Mouse (Mus musculus): ENCODE results near the gene Sh3bgrl2.
A peak's percentile ranks its signal among the peaks of the same experiment; 100 is the strongest.

The Sh3bgrl2 gene

DNA sequence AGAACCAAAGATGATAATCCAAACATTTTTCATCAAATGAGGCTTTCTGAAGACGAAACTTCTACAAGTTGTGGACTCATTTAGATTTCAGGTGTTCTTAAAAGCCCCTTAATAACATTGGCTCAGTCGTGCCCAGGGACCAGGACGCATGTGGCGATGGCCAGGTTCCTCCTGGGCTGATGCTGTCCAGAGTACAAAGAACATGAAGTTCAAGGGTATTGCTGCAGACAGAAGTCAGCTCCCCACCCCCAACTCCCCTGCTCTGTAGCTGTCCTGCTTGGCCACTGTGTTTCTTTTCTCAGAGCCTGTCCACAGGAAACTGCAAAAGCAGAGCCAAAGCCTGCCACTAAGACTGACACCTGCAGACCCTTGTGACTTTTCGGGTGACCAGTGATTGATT, 45.7 kb downstream of the Sh3bgrl2 start:
- DNase-seq, result no peak

DNA sequence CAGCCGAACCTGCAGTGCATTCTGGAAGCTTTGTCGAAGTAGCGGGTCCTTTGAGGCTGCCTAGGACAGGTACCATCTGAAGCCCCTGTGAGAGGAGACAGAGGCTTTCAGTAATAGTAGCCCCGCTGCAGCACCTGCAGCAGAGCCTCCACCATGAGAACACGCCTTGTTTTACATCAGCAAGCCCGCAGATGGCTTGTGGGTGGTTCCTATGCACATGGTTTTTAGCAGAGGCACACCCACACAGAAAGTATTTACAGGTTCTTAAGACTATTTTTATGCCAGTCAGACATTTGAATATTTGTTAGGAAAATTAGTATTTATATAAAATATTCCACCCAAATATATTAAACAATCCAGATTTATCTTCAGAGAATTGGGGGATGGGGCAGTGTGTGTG, 48.0 kb downstream of the Sh3bgrl2 start:
- DNase-seq, result no peak

GRCm38 (mm10) chr9:83596646-83597481, 48.7 kb downstream of the Sh3bgrl2 start:
- DNase-seq, result no peak

GRCm38 (mm10) chr9:83598047-83598446, 49.9 kb downstream of the Sh3bgrl2 start:
- no peak for DNase-seq

GRCm38 (mm10) chr9:83599505-83599904, 51.4 kb downstream of the Sh3bgrl2 start:
- peak; percentile 30 for DNase-seq

DNA sequence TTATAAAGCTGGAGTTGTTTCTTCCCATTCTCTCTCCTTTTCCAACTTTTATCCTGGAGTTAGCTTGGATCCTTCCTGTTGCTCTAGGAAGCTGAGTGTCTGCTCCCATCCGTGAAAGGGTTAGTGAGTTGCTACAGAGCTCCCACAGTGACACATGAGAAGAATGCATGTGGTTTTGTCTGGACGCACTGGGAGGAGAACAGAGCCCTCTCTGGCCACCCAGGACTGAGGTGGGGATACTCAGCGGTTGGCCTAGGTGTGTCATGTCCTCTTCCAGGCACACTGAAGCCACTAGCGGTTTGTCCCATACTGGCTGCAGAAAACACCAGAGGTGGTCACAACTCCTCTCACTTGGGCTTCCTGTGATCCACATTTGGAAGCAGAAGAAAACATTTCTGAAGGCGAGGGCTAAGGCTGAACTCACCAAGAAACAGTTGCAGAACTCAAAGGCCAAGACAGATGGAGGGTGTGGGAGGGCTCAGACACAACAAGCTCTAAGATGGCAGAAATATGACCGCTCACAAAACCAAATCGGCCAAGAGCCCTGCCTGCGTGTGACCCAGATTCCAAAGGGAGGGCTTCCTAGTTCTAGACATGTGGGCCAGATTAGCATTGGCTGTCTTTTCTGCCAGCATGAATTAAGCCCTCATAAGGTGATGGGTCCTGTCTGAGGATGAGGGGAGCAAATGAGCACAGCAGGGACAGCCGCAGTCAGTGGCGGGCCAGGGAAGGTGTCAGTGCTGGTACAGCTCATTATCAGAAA, 52.3 kb downstream of the Sh3bgrl2 start:
- DNase-seq, result peak; percentile 66

- DNase-seq, result no peak
These were observed 54.1 kb downstream of the Sh3bgrl2 start for GRCm38 (mm10) chr9:83602176-83602770.

DNA sequence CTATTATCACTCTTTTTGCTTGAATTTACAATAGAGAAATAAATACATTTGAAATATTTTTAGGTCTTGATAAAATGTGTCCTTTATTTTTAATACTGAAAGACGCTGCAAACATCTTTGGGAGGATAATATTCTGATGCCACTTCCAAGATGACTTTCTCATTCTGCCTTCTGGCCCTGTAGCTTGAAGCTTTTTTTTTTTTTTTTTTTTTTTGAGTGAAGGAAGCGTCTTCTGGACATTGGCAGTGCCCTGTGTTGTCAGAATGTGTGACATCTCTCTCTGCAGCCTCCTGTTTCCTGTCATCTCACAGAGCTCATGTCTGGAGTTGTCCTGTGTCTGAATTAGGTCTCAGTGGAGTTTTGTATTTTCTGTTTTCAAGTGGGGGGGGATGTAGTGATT, 55.0 kb downstream of the Sh3bgrl2 start:
- DNase-seq, result no peak

DNA sequence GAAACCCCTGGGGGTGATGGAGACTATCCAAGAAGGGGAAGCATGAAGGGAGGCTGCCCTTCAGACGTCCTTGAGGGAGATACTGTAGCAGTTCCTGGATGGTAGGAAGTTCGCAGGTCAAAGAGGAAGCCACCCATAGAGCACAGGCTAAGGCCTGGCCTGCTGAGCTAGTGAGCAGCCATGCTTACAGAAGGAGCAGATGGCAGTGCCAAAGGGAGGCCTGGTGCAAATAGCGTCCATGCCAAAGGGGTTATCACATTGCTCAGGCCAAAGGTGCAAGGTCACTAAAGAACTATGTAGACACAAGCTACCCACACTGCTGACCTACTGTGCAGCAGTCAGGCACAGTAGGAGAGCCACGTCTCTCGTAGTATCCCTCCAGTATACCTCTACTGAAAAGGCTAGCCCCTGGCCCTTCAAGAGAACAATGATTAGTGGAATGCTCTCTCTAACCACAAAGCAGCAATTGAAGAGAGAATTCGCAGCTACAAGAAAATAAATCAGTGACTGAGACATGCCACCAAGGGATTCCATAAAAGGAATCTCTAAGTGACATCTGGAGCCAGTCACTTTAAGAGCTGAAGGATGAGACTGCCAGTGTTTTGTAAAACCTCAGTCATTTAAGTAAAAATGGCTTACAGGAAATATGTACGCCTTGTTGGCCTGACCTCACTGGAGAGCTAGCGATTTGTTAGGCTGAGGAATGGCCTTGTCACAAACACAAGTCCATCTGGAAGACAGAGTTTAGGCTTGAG, 57.9 kb downstream of the Sh3bgrl2 start:
- no peak for DNase-seq

DNA sequence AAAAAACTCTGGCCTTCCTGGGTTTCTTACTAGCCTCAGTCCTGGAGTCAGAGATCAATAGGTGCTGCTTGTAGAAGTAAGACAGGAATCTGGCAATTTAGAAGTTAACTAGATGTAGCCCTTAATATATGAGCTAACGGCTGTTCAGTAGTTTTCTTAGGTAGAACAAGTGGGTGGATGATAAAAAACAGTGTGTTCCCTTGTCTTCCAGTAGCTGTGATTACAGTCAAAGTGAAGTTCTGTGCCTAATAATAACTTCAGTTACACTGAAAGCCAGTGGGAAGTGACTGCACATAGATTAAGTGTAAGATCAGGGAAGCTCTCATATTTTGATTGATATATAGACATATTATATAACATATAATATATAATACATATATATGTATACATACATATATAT, 60.0 kb downstream of the Sh3bgrl2 start:
- no peak for DNase-seq

DNA sequence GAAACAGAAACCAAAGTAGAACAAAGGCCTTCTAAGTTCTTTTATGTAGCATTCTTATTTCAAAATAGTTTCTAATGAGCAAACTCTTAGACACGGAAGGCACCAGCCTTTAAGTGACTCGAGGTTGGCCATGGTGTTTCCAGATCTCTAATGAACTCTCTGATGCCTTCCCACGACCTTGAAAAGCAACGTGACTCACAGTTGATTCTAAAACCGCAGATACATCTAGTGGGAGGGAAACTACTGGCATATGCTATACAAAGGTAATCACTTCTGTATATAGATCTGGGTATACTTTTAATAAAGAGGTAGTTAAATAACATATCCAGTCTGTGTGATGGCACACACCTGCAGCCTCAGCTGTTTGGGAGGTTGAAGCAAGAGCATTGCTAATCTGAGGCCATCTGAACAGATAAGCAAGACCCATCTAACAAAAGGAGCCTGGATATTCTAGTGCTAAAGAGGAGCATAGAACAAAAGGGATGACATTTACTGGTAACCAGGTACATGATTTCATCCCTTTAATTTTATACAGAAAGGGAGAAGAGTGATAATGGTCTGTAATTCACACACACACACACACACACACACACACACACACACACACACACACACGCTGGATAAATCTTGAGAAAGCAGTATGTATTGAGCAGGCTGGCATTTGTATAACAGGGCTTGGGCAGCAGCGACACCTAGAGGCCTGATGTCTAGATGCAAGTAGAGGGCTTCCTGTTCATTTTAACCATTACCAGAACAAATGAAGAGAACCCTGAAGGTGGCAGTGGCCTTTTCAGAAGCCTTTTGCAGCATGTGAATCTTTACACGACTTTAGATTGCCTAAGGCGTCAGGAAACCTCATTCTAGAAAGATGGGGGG, 61.5 kb downstream of the Sh3bgrl2 start:
- peak; percentile 85 for DNase-seq

GRCm38 (mm10) chr9:83615912-83616585, 67.9 kb downstream of the Sh3bgrl2 start:
- no peak for DNase-seq

DNA sequence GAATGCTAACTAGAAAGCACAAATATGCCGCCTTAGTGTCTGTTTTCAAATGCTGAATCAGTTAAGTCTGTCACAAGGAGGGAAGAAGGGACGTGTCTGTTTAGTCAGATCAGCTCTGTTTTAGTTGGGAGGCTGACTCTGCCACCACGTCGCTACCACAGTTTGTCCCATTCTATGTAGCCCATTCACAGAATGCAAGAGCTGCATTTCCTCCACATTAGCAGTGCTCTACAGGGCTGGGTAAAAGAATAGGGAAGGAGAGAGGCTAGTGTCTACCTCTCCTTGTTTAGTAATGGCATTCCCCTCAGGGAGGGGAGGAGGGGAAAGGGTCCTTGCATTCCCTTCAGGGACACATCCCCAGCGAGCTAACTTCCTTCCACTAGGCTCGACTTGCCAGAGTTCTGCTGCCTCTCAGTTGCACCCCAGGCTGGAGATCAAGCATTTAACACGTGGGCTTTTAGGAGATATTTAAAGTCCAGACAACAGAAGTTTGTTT, 68.5 kb downstream of the Sh3bgrl2 start:
- no peak for DNase-seq

GRCm38 (mm10) chr9:83623455-83623854, 75.3 kb downstream of the Sh3bgrl2 start:
- DNase-seq, result no peak

GRCm38 (mm10) chr9:83624193-83624592, 76.1 kb downstream of the Sh3bgrl2 start:
- no peak for DNase-seq

- DNase-seq, result no peak
These were observed 77.0 kb downstream of the Sh3bgrl2 start for GRCm38 (mm10) chr9:83625085-83625484.

DNA sequence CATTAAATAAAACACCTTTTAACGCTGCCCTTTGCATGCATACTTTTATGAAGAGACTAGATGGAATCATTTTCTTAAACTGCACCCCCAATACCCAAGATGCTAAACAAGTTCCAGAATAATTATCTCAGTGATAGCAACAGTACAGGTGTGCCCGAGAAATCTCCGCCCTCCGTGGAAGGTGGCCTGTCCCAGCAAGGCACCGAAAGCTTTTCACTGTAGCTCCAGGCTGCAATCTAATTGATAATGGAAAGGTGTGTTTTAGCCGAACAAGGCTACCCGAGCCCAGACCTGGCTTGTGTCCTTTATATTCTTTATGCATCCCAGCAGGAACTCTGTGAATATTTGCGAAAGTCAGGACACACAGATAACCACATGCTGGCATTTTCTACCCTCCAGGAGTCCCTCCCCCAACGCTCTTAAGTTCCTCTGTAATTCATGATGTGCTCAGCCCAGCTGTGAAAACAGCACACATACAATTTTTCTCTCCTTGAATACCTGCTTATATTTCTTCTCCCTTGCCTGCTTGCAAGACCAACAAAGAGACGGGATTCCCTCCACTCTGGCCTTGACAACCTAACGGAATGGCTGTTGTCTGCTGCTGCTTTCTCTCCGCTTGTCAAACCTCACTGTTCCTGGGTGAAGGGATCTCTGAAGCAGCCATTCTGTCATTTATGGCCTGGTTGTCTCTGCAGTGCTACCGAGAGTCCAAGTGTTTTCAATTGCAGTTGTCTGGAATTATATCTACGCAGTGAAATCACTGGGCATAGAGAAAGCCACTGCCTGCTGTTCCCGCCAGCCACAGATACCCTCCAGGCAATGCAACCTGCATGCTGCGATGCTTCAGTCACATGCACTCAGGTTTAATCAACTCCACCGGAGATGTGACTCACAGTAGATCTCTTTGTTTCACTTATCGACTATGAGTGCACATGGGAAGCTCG, 80.8 kb downstream of the Sh3bgrl2 start:
- no peak for DNase-seq

- DNase-seq, result no peak
These were observed 82.2 kb downstream of the Sh3bgrl2 start for GRCm38 (mm10) chr9:83630341-83630740.

- no peak for DNase-seq
These were observed 83.8 kb downstream of the Sh3bgrl2 start for GRCm38 (mm10) chr9:83631920-83632319.

DNA sequence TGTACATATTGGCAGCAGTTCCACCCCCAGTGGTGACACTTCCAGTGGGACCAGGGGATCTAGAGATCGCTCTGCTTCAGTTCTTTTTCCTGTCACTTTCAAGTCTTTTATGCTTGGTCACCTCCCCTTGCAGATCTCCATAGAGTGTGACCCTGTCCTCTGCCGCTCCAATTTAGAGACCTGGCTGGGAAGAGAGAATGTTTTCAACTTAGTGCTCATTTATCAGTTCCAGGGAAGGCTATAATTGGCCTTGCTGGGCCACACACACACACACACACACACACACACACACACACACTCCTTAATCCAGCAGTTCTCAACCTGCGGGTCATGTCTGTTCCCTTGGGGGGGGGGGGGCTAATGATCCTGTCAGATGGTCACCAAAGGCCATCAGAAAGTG, 86.6 kb downstream of the Sh3bgrl2 start:
- no peak for DNase-seq
